Mouse (Mus musculus) bone marrow macrophage, adult 2 months (primary cell): ENCODE measurements around the gene Hgd.

Source experiments
- CTCF ChIP-seq: IDR thresholded peaks from 2 replicates; pipeline ENCODE4 v1.5.1; 2012; ENCODE audit warnings: low read depth, mild to moderate bottlenecking, low read length, moderate library complexity
- POLR2A ChIP-seq: IDR thresholded peaks from 2 replicates; pipeline ENCODE4 v1.6.1; 2012; ENCODE audit warnings: mild to moderate bottlenecking, low read depth, low read length, borderline replicate concordance

DNA sequence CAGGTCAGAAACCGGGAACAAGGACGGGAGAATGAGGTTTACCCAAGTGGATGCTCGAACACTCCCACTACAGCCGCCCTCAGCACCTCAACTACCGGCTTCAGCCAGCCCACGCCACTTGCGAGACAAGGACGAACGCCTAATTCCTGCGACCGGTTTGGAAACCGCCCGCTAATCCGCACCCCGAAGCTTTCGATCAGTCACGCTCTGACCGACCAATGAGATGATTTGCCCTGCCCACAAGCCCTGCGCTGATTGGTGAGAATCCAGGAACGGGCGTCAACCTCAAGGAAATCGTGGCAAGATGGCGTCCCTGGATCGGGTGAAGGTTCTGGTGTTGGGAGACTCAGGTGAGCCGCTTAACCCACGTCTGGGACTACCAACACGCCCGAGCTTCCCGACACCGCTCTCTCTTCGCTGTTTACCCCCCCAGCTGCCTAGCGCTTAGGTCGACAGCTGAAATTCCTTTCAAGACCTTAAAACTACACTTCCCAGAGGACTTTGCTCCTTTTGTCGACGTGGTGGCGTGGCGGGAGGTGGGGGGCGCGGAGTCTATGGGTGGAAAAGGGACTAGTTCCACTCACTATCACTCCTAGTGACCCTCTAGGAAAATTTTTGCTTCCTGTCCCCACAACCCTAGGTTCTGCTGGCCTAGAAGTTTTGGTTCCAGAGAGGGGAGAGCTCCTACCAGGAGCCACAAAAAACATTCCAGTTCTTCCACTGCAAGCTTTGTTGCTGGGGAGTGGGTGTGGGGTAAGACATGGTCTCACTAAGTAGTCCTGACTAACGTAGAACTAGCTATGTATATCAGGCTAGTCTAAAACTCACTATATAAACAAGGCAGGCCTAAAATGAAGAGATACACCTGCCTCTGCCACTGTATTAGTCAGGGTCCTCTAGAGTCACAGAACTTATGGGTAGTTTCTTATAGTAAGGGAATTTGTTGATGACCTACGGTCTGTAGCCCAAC lies 40.1 kb upstream of the Hgd start, which contains the start of the genes Gtf2e1 and Rabl3:
- TF ChIP-seq CTCF (no peak), POLR2A (0 out of 2 replicates have a peak, but pooled peaks have one; percentile 56)
